8 mouse cellular contexts compared by ENCODE assay signal in genomic region chr4:143412219-143413092, GRCm38 (mm10). TPM values are rescaled to one million over a fixed set of nuclear protein-coding genes. Genes with fewer than 3 reads are reported as not detected.
DNase-seq lines count a peak whose midpoint lies in the region; ATAC-seq and TF ChIP-seq lines count a peak whose summit lies in the region.

Pramef8 (plus strand) TSS chr4:143412426.

- no peaks in the 10 kb centered on the region for H3K9me3 ChIP-seq in hindbrain, embryonic 13.5 days

- DNase-seq in Patski (ENCODE audit: low read depth, low spot score): peak; percentile 84
- DNase-seq in cerebellum, postnatal 14 days: peak; percentile 93
- peak; percentile 88 for DNase-seq in frontal cortex, postnatal 14 days (ENCODE audit: low spot score in 2 of 2)
- peak; percentile 77 to 86 for DNase-seq in layer of hippocampus, postnatal 25 days (ENCODE audit: extremely low spot score in 1 of 2, low spot score in 1 of 2)
- peak; percentile 92 for DNase-seq in lung, postnatal 25 days (ENCODE audit: low spot score)
- DNase-seq in retina, embryonic 14.5 days (ENCODE audit: low spot score): peak; percentile 92
- peak; percentile 87 for DNase-seq in thymus, postnatal 4 days

- ATAC-seq in Patski: peak; percentile 92
- peak; percentile 93 for ATAC-seq in hindbrain, embryonic 13.5 days (ENCODE audit: low FRiP score)

- peak within 1 kb of the TSS; percentile 63 for H3K9ac ChIP-seq in hindbrain, embryonic 13.5 days

- WGBS in hindbrain, embryonic 13.5 days: under 1% methylated on average over 50 of the region's 50 CpGs

- peak within 1 kb of the TSS; percentile 91 for H3K27ac ChIP-seq in hindbrain, embryonic 13.5 days

- no peaks in the 10 kb centered on the region for H3K27me3 ChIP-seq in Patski
- H3K27me3 ChIP-seq in hindbrain, embryonic 13.5 days: peaks cover 14% of the 10 kb centered on the region; the same call in 1 of the 2 replicates

- POLR2A ChIA-PET in Patski (lab: Charles Lee): no interaction called here

- CTCF ChIA-PET in Patski (lab: Charles Lee): no interaction called here

- H3K4me3 ChIP-seq in hindbrain, embryonic 13.5 days: peak within 1 kb of the TSS; percentile 53

- TF ChIP-seq CTCF in Patski (IDR thresholded peaks at IDR 0.05): no peak

- in situ Hi-C loops in Patski (cut with MboI; ENCODE audit: low pct_unique_long_range_greater_than_20kb): no loop called here

- peaks cover 34% of the 10 kb centered on the region for H3K36me3 ChIP-seq in hindbrain, embryonic 13.5 days

- H3K4me2 ChIP-seq in hindbrain, embryonic 13.5 days: peak within 1 kb of the TSS; percentile 54

- peaks cover 7% of the 10 kb centered on the region for H3K4me1 ChIP-seq in hindbrain, embryonic 13.5 days (replicated peaks)

RNA-seq across cellular contexts. Expression of gene Pramef8, which starts in this region (rescaled TPM):
- polyA plus RNA-seq in Patski (2021): 17.4 TPM
- polyA plus RNA-seq in hindbrain, embryonic 13.5 days (2015; fragmentation: Nextera tagmentation; extraction: Ambion mirVana): 23.5 and 26.6 TPM in 2 replicates
- 10 to 100 TPM; 10.8 to 11.6 TPM for total RNA-seq in layer of hippocampus, postnatal 25 days (2021)

Comparison
In these comparisons a context has a peak if more than half of its experiments do, and no peak if none do; other contexts are left out.
1. Peak in every context shown above with its lines: DNase-seq, ATAC-seq, H3K4me3 ChIP-seq and H3K27ac ChIP-seq.